Mouse (Mus musculus): ENCODE measurements around the gene Wdr20. TPM values are rescaled to one million over a fixed set of nuclear protein-coding genes. Genes with fewer than 3 reads are reported as not detected.
A peak's percentile ranks its signal among the peaks of the same experiment; 100 is the strongest.

The Wdr20 gene
- polyA plus RNA-seq, 1 experiment from 2014 or later: 23.7 TPM

- ATAC-seq (replicated peaks; ENCODE audit: low FRiP score, low TSS enrichment, low read depth): no peak
These were observed 91.2 kb downstream of the Wdr20 start for GRCm38 (mm10) chr12:110828908-110829307.

GRCm38 (mm10) chr12:110830293-110831024 is 92.7 kb downstream of the Wdr20 start:
- 84% methylated on average over 9 of the region's 11 CpGs for WGBS
- H3K4me3 ChIP-seq (ENCODE audit: low read depth, low read length): no peak overlapping the region
- no peak overlapping the region for H3K9ac ChIP-seq (ENCODE audit: low read length)
- no peaks in the 10 kb centered on the region for H3K4me1 ChIP-seq (replicated peaks; ENCODE audit: control insufficient read depth, insufficient read depth, low read length)
- H3K27me3 ChIP-seq (replicated peaks; ENCODE audit: control insufficient read depth, insufficient read depth, low read length): no peaks in the 10 kb centered on the region
- no peak for ATAC-seq (replicated peaks; ENCODE audit: low FRiP score, low TSS enrichment, low read depth)
- DNase-seq (ENCODE audit: low spot score): no peak
- no peaks in the 10 kb centered on the region for H3K36me3 ChIP-seq (ENCODE audit: control insufficient read depth, insufficient read depth, low read length)
- no peak overlapping the region for H3K4me2 ChIP-seq (ENCODE audit: low read length)
- no peak overlapping the region for H3K27ac ChIP-seq (ENCODE audit: low read depth)
- no peaks in the 10 kb centered on the region for H3K9me3 ChIP-seq (ENCODE audit: control insufficient read depth, low read length)

More at GRCm38 (mm10) chr12:110828908-110829307, 91.2 kb downstream of the Wdr20 start:
- no peaks in the 10 kb centered on the region for H3K36me3 ChIP-seq (ENCODE audit: control insufficient read depth, insufficient read depth, low read length)
- H3K27me3 ChIP-seq (replicated peaks; ENCODE audit: control insufficient read depth, insufficient read depth, low read length): no peaks in the 10 kb centered on the region
- no peak for DNase-seq (ENCODE audit: low spot score)
- no peaks in the 10 kb centered on the region for H3K9me3 ChIP-seq (ENCODE audit: control insufficient read depth, low read length)
- no peak overlapping the region for H3K27ac ChIP-seq (ENCODE audit: low read depth)
- no peaks in the 10 kb centered on the region for H3K4me1 ChIP-seq (replicated peaks; ENCODE audit: control insufficient read depth, insufficient read depth, low read length)
- WGBS: 100% methylated on average over 4 of the region's 4 CpGs
- no peak overlapping the region for H3K9ac ChIP-seq (ENCODE audit: low read length)
- no peak overlapping the region for H3K4me2 ChIP-seq (ENCODE audit: low read length)
- H3K4me3 ChIP-seq (ENCODE audit: low read depth, low read length): no peak overlapping the region

- DNase-seq (ENCODE audit: low spot score): no peak
- H3K36me3 ChIP-seq (ENCODE audit: control insufficient read depth, insufficient read depth, low read length): no peaks in the 10 kb centered on the region
- H3K9me3 ChIP-seq (ENCODE audit: control insufficient read depth, low read length): no peaks in the 10 kb centered on the region
- H3K27ac ChIP-seq (ENCODE audit: low read depth): no peak overlapping the region
- no peaks in the 10 kb centered on the region for H3K4me1 ChIP-seq (replicated peaks; ENCODE audit: control insufficient read depth, insufficient read depth, low read length)
- H3K4me2 ChIP-seq (ENCODE audit: low read length): no peak overlapping the region
- ATAC-seq (replicated peaks; ENCODE audit: low FRiP score, low TSS enrichment, low read depth): no peak
- no peak overlapping the region for H3K4me3 ChIP-seq (ENCODE audit: low read depth, low read length)
- 97% methylated on average over 3 of the region's 3 CpGs for WGBS
- no peak overlapping the region for H3K9ac ChIP-seq (ENCODE audit: low read length)
- no peaks in the 10 kb centered on the region for H3K27me3 ChIP-seq (replicated peaks; ENCODE audit: control insufficient read depth, insufficient read depth, low read length)
These were observed 97.4 kb downstream of the Wdr20 start for GRCm38 (mm10) chr12:110835182-110835581.

- WGBS: 34% methylated on average over 6 of the region's 6 CpGs
- Histone ChIP-seq H3K27me3 (replicated peaks; ENCODE audit: control insufficient read depth, insufficient read depth, low read length) (no peaks in the 10 kb centered on the region), H3K27ac (ENCODE audit: low read depth) (no peak overlapping the region; the same call in 1 of the 2 replicates), H3K4me3 (ENCODE audit: low read depth, low read length) (no peak overlapping the region), H3K9ac (ENCODE audit: low read length) (no peak overlapping the region), H3K4me2 (ENCODE audit: low read length) (no peak overlapping the region), H3K36me3 (ENCODE audit: control insufficient read depth, insufficient read depth, low read length) (no peaks in the 10 kb centered on the region), H3K4me1 (replicated peaks; ENCODE audit: control insufficient read depth, insufficient read depth, low read length) (no peaks in the 10 kb centered on the region), H3K9me3 (ENCODE audit: control insufficient read depth, low read length) (no peaks in the 10 kb centered on the region)
- ATAC-seq (replicated peaks; ENCODE audit: low FRiP score, low TSS enrichment, low read depth): no peak
- no peak for DNase-seq (ENCODE audit: low spot score)
These were observed 99.0 kb downstream of the Wdr20 start for GRCm38 (mm10) chr12:110836729-110837128.

- Histone ChIP-seq H3K4me3 (ENCODE audit: low read depth, low read length) (no peak overlapping the region), H3K27me3 (replicated peaks; ENCODE audit: control insufficient read depth, insufficient read depth, low read length) (no peaks in the 10 kb centered on the region), H3K9ac (ENCODE audit: low read length) (no peak overlapping the region), H3K27ac (ENCODE audit: low read depth) (no peak overlapping the region; the same call in 1 of the 2 replicates), H3K36me3 (ENCODE audit: control insufficient read depth, insufficient read depth, low read length) (no peaks in the 10 kb centered on the region), H3K9me3 (ENCODE audit: control insufficient read depth, low read length) (no peaks in the 10 kb centered on the region), H3K4me1 (replicated peaks; ENCODE audit: control insufficient read depth, insufficient read depth, low read length) (no peaks in the 10 kb centered on the region), H3K4me2 (ENCODE audit: low read length) (no peak overlapping the region)
- DNase-seq (ENCODE audit: low spot score) (no peak), ATAC-seq (replicated peaks; ENCODE audit: low FRiP score, low TSS enrichment, low read depth) (no peak)
- 42% methylated on average over 5 of the region's 5 CpGs for WGBS
These were observed 99.6 kb downstream of the Wdr20 start for GRCm38 (mm10) chr12:110837192-110837841.

- DNase-seq (ENCODE audit: low spot score) (no peak), ATAC-seq (replicated peaks; ENCODE audit: low FRiP score, low TSS enrichment, low read depth) (no peak)
- WGBS: 88% methylated on average over 8 of the region's 8 CpGs
- Histone ChIP-seq H3K9me3 (ENCODE audit: control insufficient read depth, low read length) (no peaks in the 10 kb centered on the region), H3K27ac (ENCODE audit: low read depth) (no peak overlapping the region), H3K36me3 (ENCODE audit: control insufficient read depth, insufficient read depth, low read length) (no peaks in the 10 kb centered on the region), H3K4me1 (replicated peaks; ENCODE audit: control insufficient read depth, insufficient read depth, low read length) (no peaks in the 10 kb centered on the region), H3K4me3 (ENCODE audit: low read depth, low read length) (no peak overlapping the region), H3K27me3 (replicated peaks; ENCODE audit: control insufficient read depth, insufficient read depth, low read length) (no peaks in the 10 kb centered on the region), H3K9ac (ENCODE audit: low read length) (no peak overlapping the region), H3K4me2 (ENCODE audit: low read length) (no peak overlapping the region)
These were observed 100.1 kb downstream of the Wdr20 start for GRCm38 (mm10) chr12:110837850-110838249.

GRCm38 (mm10) chr12:110840348-110841198 is 102.8 kb downstream of the Wdr20 start, which contains the start of gene Mok:
TSS of gene Mok (minus strand) at chr12:110840939.
- Histone ChIP-seq H3K9me3 (ENCODE audit: control insufficient read depth, low read length) (no peaks in the 10 kb centered on the region), H3K36me3 (ENCODE audit: control insufficient read depth, insufficient read depth, low read length) (no peaks in the 10 kb centered on the region), H3K27ac (ENCODE audit: low read depth) (no peak within 1 kb of the TSS), H3K4me1 (replicated peaks; ENCODE audit: control insufficient read depth, insufficient read depth, low read length) (no peaks in the 10 kb centered on the region), H3K9ac (ENCODE audit: low read length) (peak within 1 kb of the TSS; percentile 46), H3K4me2 (ENCODE audit: low read length) (peak within 1 kb of the TSS; percentile 66), H3K4me3 (ENCODE audit: low read depth, low read length) (peak within 1 kb of the TSS; percentile 69), H3K27me3 (replicated peaks; ENCODE audit: control insufficient read depth, insufficient read depth, low read length) (no peaks in the 10 kb centered on the region)
- ATAC-seq (replicated peaks; ENCODE audit: low FRiP score, low TSS enrichment, low read depth) (peak; percentile 47), DNase-seq (ENCODE audit: low spot score) (peak; percentile 98)
- under 1% methylated on average over 70 of the region's 71 CpGs for WGBS

- Histone ChIP-seq H3K4me3 (ENCODE audit: low read depth, low read length) (no peak overlapping the region), H3K27ac (ENCODE audit: low read depth) (no peak overlapping the region), H3K4me1 (replicated peaks; ENCODE audit: control insufficient read depth, insufficient read depth, low read length) (peaks cover 7% of the 10 kb centered on the region; the same call in 1 of the 2 replicates), H3K9me3 (ENCODE audit: control insufficient read depth, low read length) (no peaks in the 10 kb centered on the region), H3K36me3 (ENCODE audit: control insufficient read depth, insufficient read depth, low read length) (no peaks in the 10 kb centered on the region), H3K27me3 (replicated peaks; ENCODE audit: control insufficient read depth, insufficient read depth, low read length) (no peaks in the 10 kb centered on the region), H3K9ac (ENCODE audit: low read length) (no peak overlapping the region), H3K4me2 (ENCODE audit: low read length) (no peak overlapping the region)
- 69% methylated on average over 5 of the region's 5 CpGs for WGBS
- DNase-seq (ENCODE audit: low spot score) (no peak), ATAC-seq (replicated peaks; ENCODE audit: low FRiP score, low TSS enrichment, low read depth) (no peak)
These were observed 104.2 kb downstream of the Wdr20 start for GRCm38 (mm10) chr12:110841731-110842493.
